ENCODE assay signal across 21 mouse cellular contexts in the genomic region with DNA sequence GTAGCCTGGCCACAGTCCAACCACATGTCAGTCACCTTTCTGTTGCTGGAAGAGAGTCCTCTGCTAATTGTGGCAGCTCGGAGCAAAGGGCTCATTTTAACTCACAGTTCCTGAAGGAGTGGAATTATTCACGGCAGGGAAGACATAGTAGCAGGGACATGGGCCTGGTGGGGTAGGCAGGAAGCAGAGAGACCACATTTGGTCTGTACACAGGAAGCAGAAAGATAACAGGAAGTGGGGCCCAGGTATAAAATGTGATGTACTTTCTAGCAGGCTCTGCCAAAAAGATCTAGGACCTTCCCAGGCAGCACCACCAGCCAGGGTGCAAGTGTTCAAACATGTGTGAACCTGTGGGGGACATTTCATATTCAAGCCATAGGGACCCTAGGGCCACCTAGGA. TPM values are rescaled to one million over a fixed set of nuclear protein-coding genes. Genes with fewer than 3 reads are reported as not detected.
DNase-seq lines count a peak whose midpoint lies in the region; ATAC-seq and TF ChIP-seq lines count a peak whose summit lies in the region.
"Had no signal": no experiment of that assay in that cellular context is flagged by ENCODE, and none has a peak within 500 bp of the region (broad histone marks: within the 10 kb centered on the region; RNA-seq: fewer than 3 reads in every experiment).

No protein-coding gene starts in this region.

- H3K4me1 ChIP-seq in thymus, adult 2 months (replicated peaks; ENCODE audit: control insufficient read depth, insufficient read depth, low read length): no peaks in the 10 kb centered on the region; the same call in 1 of the 2 replicates
- H3K4me1 ChIP-seq: embryonic facial prominence, embryonic 10.5 days; embryonic facial prominence, embryonic 12.5 days; forebrain, embryonic 13.5 days; forebrain, embryonic 15.5 days had no signal

- 29% methylated on average over 2 of the region's 2 CpGs for WGBS in thymus, adult 2 months

- DNase-seq in thymus, postnatal 0 days (ENCODE audit: low spot score): peak; percentile 37
- no peak for DNase-seq in thymus, adult 2 months
- DNase-seq in frontal cortex, postnatal 36 days (ENCODE audit: low spot score in 2 of 2): no peak
- DNase-seq in heart, adult 11 months: no peak
- DNase-seq: adrenal gland, adult 8-10 months; adrenal gland, postnatal 14 days; adrenal gland, postnatal 36 days; B cell, adult 2 months; cerebellum, adult 11-12 months; cerebellum, adult 2 months; cerebellum, adult 9-10 months; cerebellum, postnatal 10 days; cerebellum, postnatal 25 days; forebrain, postnatal 0 days had no signal

- H3K27ac ChIP-seq in thymus, adult 2 months (ENCODE audit: control insufficient read depth, insufficient read depth, low read length): no peak overlapping the region
- H3K27ac ChIP-seq: embryonic facial prominence, embryonic 10.5 days; embryonic facial prominence, embryonic 12.5 days; forebrain, embryonic 13.5 days; forebrain, embryonic 15.5 days had no signal

- no peaks in the 10 kb centered on the region for H3K27me3 ChIP-seq in thymus, adult 2 months (ENCODE audit: control insufficient read depth, insufficient read depth, low read length)
- H3K27me3 ChIP-seq: embryonic facial prominence, embryonic 12.5 days; forebrain, embryonic 13.5 days; forebrain, embryonic 15.5 days; Patski had no signal

- no peak overlapping the region for H3K4me3 ChIP-seq in thymus, adult 2 months (ENCODE audit: control insufficient read depth, insufficient read depth, low read length)
- H3K4me3 ChIP-seq: embryonic facial prominence, embryonic 10.5 days; embryonic facial prominence, embryonic 12.5 days; forebrain, embryonic 13.5 days; forebrain, embryonic 15.5 days had no signal

- no peaks in the 10 kb centered on the region for H3K36me3 ChIP-seq in thymus, adult 2 months (ENCODE audit: control insufficient read depth, insufficient read depth, low read length)

- no peak for TF ChIP-seq CTCF in thymus, adult 2 months (IDR thresholded peaks at IDR 0.05; ENCODE audit: borderline replicate concordance, control insufficient read depth, extremely low read depth, insufficient read depth, low read length, poor library complexity)

- no peak for TF ChIP-seq POLR2A in thymus, adult 2 months (IDR thresholded peaks at IDR 0.05; ENCODE audit: control insufficient read depth, extremely low read depth, insufficient read depth, low read length, poor library complexity)

- peak; percentile 68 for ATAC-seq in activated CD4-positive, CD25-positive, alpha-beta regulatory T cell, adult 4 months
- peak; percentile 63 for ATAC-seq in inflammation-experienced regulatory T-cells, adult 6 months
- ATAC-seq: forebrain, embryonic 13.5 days; forebrain, embryonic 15.5 days; forebrain, postnatal 0 days; Patski had no signal

RNA-seq across cellular contexts. Expression of a gene that starts 15.9 kb away (rescaled TPM):
- polyA plus RNA-seq in thymus, postnatal 0 days (2015; fragmentation: Nextera tagmentation; extraction: Ambion mirVana): 6.2 and 7.0 TPM in 2 replicates
- polyA plus RNA-seq in thymus, adult 2 months (2012; rRNA removed): 10.8 and 16.6 TPM in 2 replicates
- polyA plus RNA-seq in activated CD4-positive, CD25-positive, alpha-beta regulatory T cell, adult 4 months (2017; shearing (Covaris generic)): 1 to 10 TPM in 1 of 2 experiments, under 1 TPM in 1; 0.54 to 1.3 TPM
- polyA plus RNA-seq in inflammation-experienced regulatory T-cells, adult 6 months (2017; shearing (Covaris generic)): 1 to 10 TPM in 2 of 3 experiments, under 1 TPM in 1; 0.80 to 1.5 (median 1.4) TPM

RNA-seq across cellular contexts. Expression of a gene that starts 39.9 kb away (rescaled TPM):
- polyA plus RNA-seq in thymus, postnatal 0 days (2015; fragmentation: Nextera tagmentation; extraction: Ambion mirVana): 97.2 and 117 TPM in 2 replicates
- polyA plus RNA-seq in thymus, adult 2 months (2012; rRNA removed): 70.4 and 71.8 TPM in 2 replicates
- polyA plus RNA-seq in activated CD4-positive, CD25-positive, alpha-beta regulatory T cell, adult 4 months (2017; shearing (Covaris generic)): under 1 TPM in 1 of 2 experiments, not detected in 1; 0.48 TPM
- polyA plus RNA-seq in inflammation-experienced regulatory T-cells, adult 6 months (2017; shearing (Covaris generic)): 1 to 10 TPM in 1 of 3 experiments, under 1 TPM in 1, not detected in 1; 0.22 to 1.2 TPM

RNA-seq across cellular contexts. Expression of a gene that starts 55.8 kb away (rescaled TPM):
- 36.0 and 37.9 TPM in 2 replicates for polyA plus RNA-seq in thymus, postnatal 0 days (2015; fragmentation: Nextera tagmentation; extraction: Ambion mirVana)
- polyA plus RNA-seq in thymus, adult 2 months (2012; rRNA removed): 219 and 378 TPM in 2 replicates
- polyA plus RNA-seq in activated CD4-positive, CD25-positive, alpha-beta regulatory T cell, adult 4 months (2017; shearing (Covaris generic)): 10 to 100 TPM; 61.6 to 82.1 TPM
- polyA plus RNA-seq in inflammation-experienced regulatory T-cells, adult 6 months (2017; shearing (Covaris generic)): 10 to 100 TPM; 51.5 to 81.0 (median 66.2) TPM

Comparison
In these comparisons a context has a peak if more than half of its experiments do, and no peak if none do; other contexts are left out.
1. RNA of a gene that starts 39.9 kb away (polyA plus RNA-seq): 97.2 to 117 TPM in thymus, postnatal 0 days and 70.4 to 71.8 TPM in thymus, adult 2 months; 0.48 TPM in activated CD4-positive, CD25-positive, alpha-beta regulatory T cell, adult 4 months and 0.22 to 1.2 TPM in inflammation-experienced regulatory T-cells, adult 6 months; every median in the first group is over 10 times any median in the second.